Mouse (Mus musculus) megakaryocyte, adult 5-6 weeks (primary cell): ENCODE data around the gene Bnc1. TPM values are rescaled to one million over a fixed set of nuclear protein-coding genes. Genes with fewer than 3 reads are reported as not detected.

Experiments
- total RNA-seq, 2 experiments: library from RNA; stranded (forward) in 1 of 2; stranded (reverse) in 1 of 2; fragments of 153-499, 151-499 nt in 1 of 2; fragments of 221-1000, 200-1000 nt in 1 of 2; gene quantifications; 2 replicates each; pipeline versions ENCODE4 v1.2.3 to v1.2.4; 2015 to 2017

The Bnc1 gene
- total RNA-seq, 2 experiments from 2014 or later = not detected

Other genes starting within 250 kb of the Bnc1 start
- gene Ramac, start 229.4 kb downstream of the Bnc1 start, total RNA-seq (2015) = 112 and 116 TPM in 2 replicates
- 91.9 and 93.4 TPM in 2 replicates for gene Ramac, start 229.4 kb downstream of the Bnc1 start, total RNA-seq (2017)
- gene 3110040N11Rik, start 202.8 kb downstream of the Bnc1 start, total RNA-seq (2015) = 15.4 and 26.5 TPM in 2 replicates
- 34.6 and 53.8 TPM in 2 replicates for gene 3110040N11Rik, start 202.8 kb downstream of the Bnc1 start, total RNA-seq (2017)
- gene Btbd1, start 162.9 kb downstream of the Bnc1 start, total RNA-seq (2015) = 49.7 and 59.4 TPM in 2 replicates
- 110 and 111 TPM in 2 replicates for gene Btbd1, start 162.9 kb downstream of the Bnc1 start, total RNA-seq (2017)
- not detected in 2 replicates for gene Gm10160, start 136.5 kb downstream of the Bnc1 start, total RNA-seq (2015)
- not detected in 2 replicates for gene Gm10160, start 136.5 kb downstream of the Bnc1 start, total RNA-seq (2017)
- gene Tm6sf1, start 133.3 kb downstream of the Bnc1 start, total RNA-seq (2015) = 228 and 275 TPM in 2 replicates
- gene Tm6sf1, start 133.3 kb downstream of the Bnc1 start, total RNA-seq (2017) = 275 and 308 TPM in 2 replicates
- gene Hdgfl3, start 57.8 kb downstream of the Bnc1 start, total RNA-seq (2015) = 0.02 and 0.16 TPM in 2 replicates
- 0.57 and 0.62 TPM in 2 replicates for gene Hdgfl3, start 57.8 kb downstream of the Bnc1 start, total RNA-seq (2017)
- 0.49 TPM in 1 of 2 replicates, not detected in the other for gene Sh3gl3, start 181.5 kb upstream of the Bnc1 start, total RNA-seq (2015)
- gene Sh3gl3, start 181.5 kb upstream of the Bnc1 start, total RNA-seq (2017) = not detected in 2 replicates